Mouse (Mus musculus) v-Abl transformed pro-B cells (cell line): ENCODE results near the gene Etfa.

Experiments used
- in situ Hi-C, 2 experiments: fragments of 400-800 bp; cut with MboI; formaldehyde crosslinking; loops; one replicate each; pipeline ENCODE4 v1.15.1; 2025; ENCODE audit not compliant: unreplicated experiment in 2 of 2

Etfa gene

GRCm38 (mm10) chr9:55535907-55536306 lies 23.9 kb upstream of the Etfa start:
- in situ Hi-C loops = loop anchor here (5.0 to 10.0 kb wide), 2 partner anchors 109 to 379 kb away; no protein-coding TSS in a partner anchor

- in situ Hi-C loops = no loop called here
These were observed 13.7 kb upstream of the Etfa start for GRCm38 (mm10) chr9:55525716-55526115.

GRCm38 (mm10) chr9:55511521-55511993 lies 486 bp downstream of the Etfa start:
- in situ Hi-C loops = no loop called here

- in situ Hi-C loops = no loop called here
These were observed 1.3 kb downstream of the Etfa start for GRCm38 (mm10) chr9:55510651-55511235.

GRCm38 (mm10) chr9:55509731-55510130 lies 2.3 kb downstream of the Etfa start:
- in situ Hi-C loops = no loop called here

GRCm38 (mm10) chr9:55508701-55509100 lies 3.3 kb downstream of the Etfa start:
- in situ Hi-C loops = no loop called here

- in situ Hi-C loops = no loop called here
These were observed 4.1 kb downstream of the Etfa start for GRCm38 (mm10) chr9:55507922-55508321.

- in situ Hi-C loops = no loop called here
These were observed 29.9 kb downstream of the Etfa start for GRCm38 (mm10) chr9:55482116-55482515.

GRCm38 (mm10) chr9:55478699-55479098 lies 33.3 kb downstream of the Etfa start:
- in situ Hi-C loops = no loop called here

GRCm38 (mm10) chr9:55476084-55476483 lies 36.0 kb downstream of the Etfa start:
- in situ Hi-C loops = no loop called here

GRCm38 (mm10) chr9:55468397-55468796 lies 43.6 kb downstream of the Etfa start:
- in situ Hi-C loops = no loop called here

GRCm38 (mm10) chr9:55453366-55453765 lies 58.7 kb downstream of the Etfa start:
- in situ Hi-C loops = no loop called here

- in situ Hi-C loops = no loop called here
These were observed 59.1 kb downstream of the Etfa start for GRCm38 (mm10) chr9:55452906-55453305.

GRCm38 (mm10) chr9:55451426-55451825 lies 60.6 kb downstream of the Etfa start:
- in situ Hi-C loops = no loop called here

- in situ Hi-C loops = no loop called here
These were observed 62.0 kb downstream of the Etfa start for GRCm38 (mm10) chr9:55450035-55450434.

GRCm38 (mm10) chr9:55449108-55449507 lies 62.9 kb downstream of the Etfa start:
- in situ Hi-C loops = loop anchor here (25.0 kb wide), 2 partner anchors 1388 to 1413 kb away; partner anchors contain the start of genes Cspg4 (in 1 of the 2) and Odf3l1 (in 1 of the 2)

- in situ Hi-C loops = loop anchor here (25.0 kb wide), 2 partner anchors 1390 to 1415 kb away; partner anchors contain the start of genes Cspg4 (in 1 of the 2) and Odf3l1 (in 1 of the 2)
These were observed 64.5 kb downstream of the Etfa start for GRCm38 (mm10) chr9:55447509-55447908.

- in situ Hi-C loops = loop anchor here (10.0 to 25.0 kb wide), 3 partner anchors 1116 to 1423 kb away; partner anchors contain the start of genes Cspg4 (in 1 of the 2) and Odf3l1 (in 1 of the 2)
These were observed 72.8 kb downstream of the Etfa start for GRCm38 (mm10) chr9:55439206-55439780.

GRCm38 (mm10) chr9:55438433-55438832 lies 73.6 kb downstream of the Etfa start:
- in situ Hi-C loops = loop anchor here (10.0 to 25.0 kb wide), 3 partner anchors 1116 to 1424 kb away; partner anchors contain the start of genes Cspg4 (in 1 of the 2) and Odf3l1 (in 1 of the 2)

GRCm38 (mm10) chr9:55433875-55434274 lies 78.2 kb downstream of the Etfa start:
- in situ Hi-C loops = loop anchor here (5.0 to 25.0 kb wide), 4 partner anchors 488 to 1428 kb away; partner anchors contain the start of genes Cspg4 (in 1 of the 2) and Odf3l1 (in 1 of the 2)
